Mouse (Mus musculus) stomach, embryonic 14.5 days (tissue): ENCODE measurements around the gene Grin2d. TPM values are rescaled to one million over a fixed set of nuclear protein-coding genes. Genes with fewer than 3 reads are reported as not detected.
A peak's percentile ranks its signal among the peaks of the same experiment; 100 is the strongest.

Experiments
- ATAC-seq: fragments of 200-750 bp; cut with Nextera tagmentation; 2 replicates; pipeline ENCODE4 v1.8.0; 2017; ENCODE audit warnings: low read depth, moderate TSS enrichment; ENCODE audit not compliant: insufficient number of reproducible peaks, insufficient read depth, low FRiP score
- H3K27ac ChIP-seq: fragments of 300-500 bp; sonication (generic); 2 replicates; pipeline ENCODE4 v1.5.1; 2014; ENCODE audit warnings: mild to moderate bottlenecking, low read length, moderate library complexity, mixed read lengths
- H3K27me3 ChIP-seq: fragments of 300-500 bp; sonication (generic); 2 replicates; pipeline ENCODE4 v1.6.1; 2014; ENCODE audit warnings: low read length, control low read depth, mixed read lengths; ENCODE audit not compliant: control insufficient read depth, insufficient read depth
- H3K36me3 ChIP-seq: fragments of 300-500 bp; sonication (generic); 2 replicates; pipeline ENCODE4 v1.6.1; 2014; ENCODE audit warnings: mild to moderate bottlenecking, control low read depth, low read length, moderate library complexity, mixed read lengths; ENCODE audit not compliant: control insufficient read depth, insufficient read depth
- H3K4me1 ChIP-seq: fragments of 300-500 bp; sonication (generic); 2 replicates; pipeline ENCODE4 v1.6.1; 2014; ENCODE audit warnings: low read length, control low read depth, mixed read lengths; ENCODE audit not compliant: control insufficient read depth, insufficient read depth
- H3K4me2 ChIP-seq: fragments of 300-500 bp; sonication (generic); replicated peaks from 2 replicates; pipeline ENCODE4 v1.6.1; 2014; ENCODE audit warnings: low read depth, low read length, control low read depth
- H3K4me3 ChIP-seq: fragments of 300-500 bp; sonication (generic); 2 replicates; pipeline ENCODE4 v1.5.1; 2014; ENCODE audit warnings: low read depth, low read length, control low read depth
- H3K9ac ChIP-seq: fragments of 300-500 bp; sonication (generic); replicated peaks from 2 replicates; pipeline ENCODE4 v1.6.1; 2014; ENCODE audit warnings: low read depth, mild to moderate bottlenecking, control low read depth, low read length, moderate library complexity, mixed read lengths
- H3K9me3 ChIP-seq: fragments of 300-500 bp; sonication (generic); 2 replicates; pipeline ENCODE4 v1.6.1; 2016; ENCODE audit warnings: low read depth, low read length, control low read depth; ENCODE audit not compliant: control insufficient read depth
- WGBS: fragments of 180-500 bp; shearing (Covaris S2); extraction: QIAGEN DNeasy Blood & Tissue Kit; methylation state at CpG from one replicate; pipeline ENCODE4 v1.1.7; 2014; 5-methylcytosine and 5-hydroxymethylcytosine counted together
- polyA plus RNA-seq: library from polyadenylated mRNA; unstranded; fragments of >200 nt; fragmentation: Nextera tagmentation; extraction: Ambion mirVana; gene quantifications from 2 replicates; pipeline ENCODE4 v1.2.1, GENCODE M21; 2014

The Grin2d gene
- polyA plus RNA-seq, 1 experiment from 2014 or later: 0.48 TPM

- ATAC-seq: peak; percentile 47
- H3K27ac ChIP-seq: no peak overlapping the region
- under 1% methylated on average over 12 of the region's 12 CpGs for WGBS
Measured at GRCm38 (mm10) chr7:45801348-45801747, 76.8 kb downstream of the Grin2d start.

GRCm38 (mm10) chr7:45800546-45801204 is 77.5 kb downstream of the Grin2d start:
- Histone ChIP-seq H3K27ac (0 out of 2 replicates have a peak overlapping the region, but pooled peaks have one; percentile 21), H3K4me2 (peak overlapping the region; percentile 41), H3K9me3 (no peaks in the 10 kb centered on the region), H3K9ac (no peak overlapping the region), H3K4me3 (peak overlapping the region; percentile 11; the same call in 1 of the 2 replicates), H3K36me3 (no peaks in the 10 kb centered on the region), H3K27me3 (peaks cover 8% of the 10 kb centered on the region; the same call in 1 of the 2 replicates), H3K4me1 (peaks cover 16% of the 10 kb centered on the region; the same call in 1 of the 2 replicates)
- 19% methylated on average over 22 of the region's 25 CpGs for WGBS
- peak; percentile 62; the same call in 1 of the 2 replicates for ATAC-seq

More at GRCm38 (mm10) chr7:45801348-45801747, 76.8 kb downstream of the Grin2d start:
- peak overlapping the region; percentile 41 for H3K4me2 ChIP-seq
- H3K27me3 ChIP-seq: peaks cover 8% of the 10 kb centered on the region; the same call in 1 of the 2 replicates
- no peaks in the 10 kb centered on the region for H3K9me3 ChIP-seq
- H3K4me1 ChIP-seq: peaks cover 16% of the 10 kb centered on the region; the same call in 1 of the 2 replicates
- no peaks in the 10 kb centered on the region; the same call in 1 of the 2 replicates for H3K36me3 ChIP-seq
- H3K9ac ChIP-seq: no peak overlapping the region
- H3K4me3 ChIP-seq: peak overlapping the region; percentile 11; the same call in 1 of the 2 replicates

GRCm38 (mm10) chr7:45800001-45800400 is 78.2 kb downstream of the Grin2d start:
- Histone ChIP-seq H3K4me1 (peaks cover 16% of the 10 kb centered on the region; the same call in 1 of the 2 replicates), H3K4me3 (0 out of 2 replicates have a peak overlapping the region, but pooled peaks have one; percentile 11), H3K9me3 (no peaks in the 10 kb centered on the region), H3K9ac (no peak overlapping the region), H3K27ac (no peak overlapping the region), H3K4me2 (peak overlapping the region; percentile 41), H3K36me3 (no peaks in the 10 kb centered on the region), H3K27me3 (peaks cover 8% of the 10 kb centered on the region; the same call in 1 of the 2 replicates)
- 40% methylated on average over 7 of the region's 7 CpGs for WGBS
- ATAC-seq: no peak

GRCm38 (mm10) chr7:45798931-45799330 is 79.2 kb downstream of the Grin2d start:
- H3K27me3 ChIP-seq: peaks cover 8% of the 10 kb centered on the region; the same call in 1 of the 2 replicates
- no peak overlapping the region for H3K27ac ChIP-seq
- no peak for ATAC-seq
- peaks cover 16% of the 10 kb centered on the region; the same call in 1 of the 2 replicates for H3K4me1 ChIP-seq
- H3K36me3 ChIP-seq: no peaks in the 10 kb centered on the region
- peak overlapping the region; percentile 73 for H3K4me2 ChIP-seq
- H3K4me3 ChIP-seq: peak overlapping the region; percentile 40
- H3K9me3 ChIP-seq: no peaks in the 10 kb centered on the region
- WGBS: 59% methylated on average over 7 of the region's 7 CpGs
- H3K9ac ChIP-seq: no peak overlapping the region

GRCm38 (mm10) chr7:45798511-45798836 is 79.7 kb downstream of the Grin2d start:
- Histone ChIP-seq H3K9me3 (no peaks in the 10 kb centered on the region), H3K4me1 (peaks cover 16% of the 10 kb centered on the region; the same call in 1 of the 2 replicates), H3K9ac (peak overlapping the region; percentile 28; the same call in 1 of the 2 replicates), H3K27me3 (peaks cover 8% of the 10 kb centered on the region; the same call in 1 of the 2 replicates), H3K4me3 (peak overlapping the region; percentile 40), H3K4me2 (peak overlapping the region; percentile 73), H3K36me3 (no peaks in the 10 kb centered on the region), H3K27ac (no peak overlapping the region)
- WGBS: 2% methylated on average over 19 of the region's 19 CpGs
- ATAC-seq: no peak

- no peak for ATAC-seq
- peak overlapping the region; percentile 40 for H3K4me3 ChIP-seq
- peak overlapping the region; percentile 28; the same call in 1 of the 2 replicates for H3K9ac ChIP-seq
- peaks cover 16% of the 10 kb centered on the region; the same call in 1 of the 2 replicates for H3K4me1 ChIP-seq
- no peak overlapping the region for H3K27ac ChIP-seq
- peaks cover 8% of the 10 kb centered on the region; the same call in 1 of the 2 replicates for H3K27me3 ChIP-seq
- 2% methylated on average over 59 of the region's 60 CpGs for WGBS
- peak overlapping the region; percentile 73 for H3K4me2 ChIP-seq
- no peaks in the 10 kb centered on the region for H3K9me3 ChIP-seq
- no peaks in the 10 kb centered on the region; the same call in 1 of the 2 replicates for H3K36me3 ChIP-seq
Measured at GRCm38 (mm10) chr7:45797661-45798510, 80.3 kb downstream of the Grin2d start.

GRCm38 (mm10) chr7:45796950-45797349 is 81.2 kb downstream of the Grin2d start:
- Histone ChIP-seq H3K27ac (no peak overlapping the region), H3K4me2 (0 out of 2 replicates have a peak overlapping the region, but pooled peaks have one; percentile 73), H3K9ac (no peak overlapping the region), H3K4me1 (peaks cover 16% of the 10 kb centered on the region; the same call in 1 of the 2 replicates), H3K36me3 (no peaks in the 10 kb centered on the region; the same call in 1 of the 2 replicates), H3K9me3 (no peaks in the 10 kb centered on the region), H3K4me3 (no peak overlapping the region), H3K27me3 (peaks cover 8% of the 10 kb centered on the region; the same call in 1 of the 2 replicates)
- WGBS: 48% methylated on average over 6 of the region's 6 CpGs
- no peak for ATAC-seq

GRCm38 (mm10) chr7:45794971-45795370 is 83.2 kb downstream of the Grin2d start:
- peaks cover 9% of the 10 kb centered on the region; the same call in 1 of the 2 replicates for H3K4me1 ChIP-seq
- no peak overlapping the region for H3K4me2 ChIP-seq
- ATAC-seq: no peak
- H3K27ac ChIP-seq: no peak overlapping the region
- peaks cover under 1% of the 10 kb centered on the region; the same call in 1 of the 2 replicates for H3K36me3 ChIP-seq
- H3K9me3 ChIP-seq: no peaks in the 10 kb centered on the region
- no peak overlapping the region for H3K4me3 ChIP-seq
- H3K27me3 ChIP-seq: peaks cover 8% of the 10 kb centered on the region; the same call in 1 of the 2 replicates
- WGBS: 96% methylated on average over 26 of the region's 29 CpGs
- H3K9ac ChIP-seq: no peak overlapping the region
